Mouse (Mus musculus) E14TG2a.4 (cell line): ENCODE results near the gene Gm20458.

Source experiments
- H3K27me3 ChIP-seq: 2 replicates; pipeline ENCODE4 v1.6.1; 2014; ENCODE audit warnings: low read length, control low read depth; ENCODE audit not compliant: insufficient read depth
- H3K36me3 ChIP-seq: 2 replicates; pipeline ENCODE4 v1.6.1; 2014; ENCODE audit warnings: low read length, control low read depth; ENCODE audit not compliant: insufficient read depth
- H3K4me1 ChIP-seq: replicated peaks from 2 replicates; pipeline ENCODE4 v1.6.1; 2014; ENCODE audit warnings: low read depth, low read length, control low read depth
- H3K4me3 ChIP-seq: replicated peaks from 2 replicates; pipeline ENCODE4 v1.5.1; 2014; ENCODE audit warnings: mild to moderate bottlenecking, low read length
- H3K9me3 ChIP-seq: 2 replicates; pipeline ENCODE4 v1.6.1; 2014; ENCODE audit warnings: low read length, control low read depth
- CTCF ChIP-seq: conservative IDR thresholded peaks from 2 replicates; pipeline ENCODE4 v1.5.1; 2014; ENCODE audit warnings: low read length
- NANOG ChIP-seq: IDR thresholded peaks from 2 replicates; pipeline ENCODE4 v1.6.1; 2014; ENCODE audit warnings: borderline replicate concordance, low read length, mixed read lengths
- POU5F1 ChIP-seq: IDR thresholded peaks from 2 replicates; pipeline ENCODE4 v1.6.1; 2014; ENCODE audit warnings: low read length, borderline replicate concordance

Gene Gm20458

GRCm38 (mm10) chr2:164505619-164506347 is 45.0 kb downstream of the Gm20458 start:
- TF ChIP-seq NANOG, result no peak
- TF ChIP-seq POU5F1, result no peak
- TF ChIP-seq CTCF, result no peak
- Histone ChIP-seq H3K4me1 (peaks cover 36% of the 10 kb centered on the region), H3K4me3 (no peak overlapping the region; the same call in 1 of the 2 replicates), H3K27me3 (no peaks in the 10 kb centered on the region), H3K36me3 (peaks cover 70% of the 10 kb centered on the region), H3K9me3 (no peaks in the 10 kb centered on the region)

GRCm38 (mm10) chr2:164507811-164508210 is 47.0 kb downstream of the Gm20458 start:
- peak overlapping the region; percentile 29; the same call in 1 of the 2 replicates for H3K4me3 ChIP-seq
- no peak for TF ChIP-seq POU5F1
- no peak for TF ChIP-seq CTCF
- TF ChIP-seq NANOG, result no peak
- peaks cover 48% of the 10 kb centered on the region for H3K4me1 ChIP-seq

GRCm38 (mm10) chr2:164510621-164511190 is 49.9 kb downstream of the Gm20458 start:
- TF ChIP-seq NANOG (no peak), CTCF (no peak), POU5F1 (no peak)
- peaks cover 21% of the 10 kb centered on the region for H3K36me3 ChIP-seq

More at GRCm38 (mm10) chr2:164507811-164508210, 47.0 kb downstream of the Gm20458 start:
- Histone ChIP-seq H3K27me3 (no peaks in the 10 kb centered on the region), H3K9me3 (no peaks in the 10 kb centered on the region), H3K36me3 (peaks cover 50% of the 10 kb centered on the region)

GRCm38 (mm10) chr2:164512121-164512909 is 51.5 kb downstream of the Gm20458 start:
- Histone ChIP-seq H3K36me3 (peaks cover 11% of the 10 kb centered on the region), H3K4me1 (peaks cover 49% of the 10 kb centered on the region), H3K4me3 (no peak overlapping the region), H3K9me3 (no peaks in the 10 kb centered on the region), H3K27me3 (no peaks in the 10 kb centered on the region)
- TF ChIP-seq NANOG (no peak), POU5F1 (no peak), CTCF (no peak)

More at GRCm38 (mm10) chr2:164510621-164511190, 49.9 kb downstream of the Gm20458 start:
- Histone ChIP-seq H3K9me3 (no peaks in the 10 kb centered on the region), H3K4me3 (no peak overlapping the region), H3K27me3 (no peaks in the 10 kb centered on the region), H3K4me1 (peaks cover 61% of the 10 kb centered on the region)

- H3K4me1 ChIP-seq, result peaks cover 47% of the 10 kb centered on the region
- no peak overlapping the region; the same call in 1 of the 2 replicates for H3K4me3 ChIP-seq
- H3K36me3 ChIP-seq, result peaks cover 10% of the 10 kb centered on the region
- TF ChIP-seq CTCF (no peak), NANOG (no peak), POU5F1 (no peak)
- H3K9me3 ChIP-seq, result no peaks in the 10 kb centered on the region
- no peaks in the 10 kb centered on the region for H3K27me3 ChIP-seq
Observed at GRCm38 (mm10) chr2:164513389-164513788, 52.6 kb downstream of the Gm20458 start.

GRCm38 (mm10) chr2:164514916-164515315 is 54.1 kb downstream of the Gm20458 start:
- no peaks in the 10 kb centered on the region for H3K36me3 ChIP-seq
- no peaks in the 10 kb centered on the region for H3K27me3 ChIP-seq
- no peak for TF ChIP-seq CTCF
- no peak for TF ChIP-seq NANOG
- TF ChIP-seq POU5F1, result no peak
- peaks cover 41% of the 10 kb centered on the region for H3K4me1 ChIP-seq
- no peaks in the 10 kb centered on the region for H3K9me3 ChIP-seq
- no peak overlapping the region for H3K4me3 ChIP-seq

GRCm38 (mm10) chr2:164515897-164516296 is 55.1 kb downstream of the Gm20458 start:
- H3K36me3 ChIP-seq, result no peaks in the 10 kb centered on the region
- TF ChIP-seq NANOG (no peak), CTCF (no peak), POU5F1 (no peak)
- no peaks in the 10 kb centered on the region for H3K9me3 ChIP-seq
- H3K4me3 ChIP-seq, result no peak overlapping the region
- H3K27me3 ChIP-seq, result no peaks in the 10 kb centered on the region
- peaks cover 37% of the 10 kb centered on the region for H3K4me1 ChIP-seq

- no peak for TF ChIP-seq POU5F1
- peak; percentile 5; the same call in 1 of the 2 replicates for TF ChIP-seq CTCF
- no peak for TF ChIP-seq NANOG
- no peaks in the 10 kb centered on the region for H3K9me3 ChIP-seq
Observed at GRCm38 (mm10) chr2:164516592-164516991, 55.8 kb downstream of the Gm20458 start.

More at GRCm38 (mm10) chr2:164516592-164516991, 55.8 kb downstream of the Gm20458 start:
- H3K4me1 ChIP-seq, result peaks cover 38% of the 10 kb centered on the region
- no peak overlapping the region for H3K4me3 ChIP-seq
- no peaks in the 10 kb centered on the region for H3K36me3 ChIP-seq
- no peaks in the 10 kb centered on the region for H3K27me3 ChIP-seq
